Mouse (Mus musculus) neural tube, embryonic 15.5 days (tissue): ENCODE data around the gene Mzf1. TPM values are rescaled to one million over a fixed set of nuclear protein-coding genes. Genes with fewer than 3 reads are reported as not detected.

ENCODE experiments used
- ATAC-seq: fragments of 200-750 bp; cut with Nextera tagmentation; 2 replicates; pipeline ENCODE4 v1.8.0; 2017; ENCODE audit warnings: mild to moderate bottlenecking, moderate TSS enrichment, moderate library complexity; ENCODE audit not compliant: low FRiP score
- H3K27ac ChIP-seq: fragments of 300-500 bp; sonication (generic); replicated peaks from 2 replicates; pipeline ENCODE4 v1.5.1; 2015; ENCODE audit warnings: mild to moderate bottlenecking, inconsistent platforms
- H3K27me3 ChIP-seq: fragments of 300-500 bp; sonication (generic); replicated peaks from 2 replicates; pipeline ENCODE4 v1.6.1; 2015; ENCODE audit warnings: inconsistent platforms
- H3K36me3 ChIP-seq: fragments of 300-500 bp; sonication (generic); 2 replicates; pipeline ENCODE4 v1.6.1; 2015; ENCODE audit warnings: inconsistent platforms
- H3K4me1 ChIP-seq: fragments of 300-500 bp; sonication (generic); 2 replicates; pipeline ENCODE4 v1.6.1; 2015; ENCODE audit warnings: inconsistent platforms
- H3K4me2 ChIP-seq: fragments of 300-500 bp; sonication (generic); 2 replicates; pipeline ENCODE4 v1.6.1; 2015; ENCODE audit warnings: inconsistent platforms, mild to moderate bottlenecking, moderate library complexity
- H3K4me3 ChIP-seq: fragments of 300-500 bp; sonication (generic); replicated peaks from 2 replicates; pipeline ENCODE4 v1.5.1; 2015; ENCODE audit warnings: mild to moderate bottlenecking, inconsistent platforms
- H3K9ac ChIP-seq: fragments of 300-500 bp; sonication (generic); replicated peaks from 2 replicates; pipeline ENCODE4 v1.6.1; 2015; ENCODE audit warnings: mild to moderate bottlenecking, inconsistent platforms
- H3K9me3 ChIP-seq: fragments of 300-500 bp; sonication (generic); replicated peaks from 2 replicates; pipeline ENCODE4 v1.6.1; 2016; ENCODE audit warnings: inconsistent platforms
- WGBS: fragments of 180-500 bp; shearing (Covaris S2); methylation state at CpG from one replicate; pipeline ENCODE4 v1.1.7; 2015; ENCODE audit warnings: mixed read lengths; 5-methylcytosine and 5-hydroxymethylcytosine counted together
- polyA plus RNA-seq: library from polyadenylated mRNA; unstranded; fragments of >200 nt; fragmentation: Nextera tagmentation; extraction: Ambion mirVana; gene quantifications from 2 replicates; pipeline ENCODE4 v1.2.1, GENCODE M21; 2015

Gene Mzf1
- polyA plus RNA-seq, 1 experiment from 2014 or later = 8.8 TPM

DNA sequence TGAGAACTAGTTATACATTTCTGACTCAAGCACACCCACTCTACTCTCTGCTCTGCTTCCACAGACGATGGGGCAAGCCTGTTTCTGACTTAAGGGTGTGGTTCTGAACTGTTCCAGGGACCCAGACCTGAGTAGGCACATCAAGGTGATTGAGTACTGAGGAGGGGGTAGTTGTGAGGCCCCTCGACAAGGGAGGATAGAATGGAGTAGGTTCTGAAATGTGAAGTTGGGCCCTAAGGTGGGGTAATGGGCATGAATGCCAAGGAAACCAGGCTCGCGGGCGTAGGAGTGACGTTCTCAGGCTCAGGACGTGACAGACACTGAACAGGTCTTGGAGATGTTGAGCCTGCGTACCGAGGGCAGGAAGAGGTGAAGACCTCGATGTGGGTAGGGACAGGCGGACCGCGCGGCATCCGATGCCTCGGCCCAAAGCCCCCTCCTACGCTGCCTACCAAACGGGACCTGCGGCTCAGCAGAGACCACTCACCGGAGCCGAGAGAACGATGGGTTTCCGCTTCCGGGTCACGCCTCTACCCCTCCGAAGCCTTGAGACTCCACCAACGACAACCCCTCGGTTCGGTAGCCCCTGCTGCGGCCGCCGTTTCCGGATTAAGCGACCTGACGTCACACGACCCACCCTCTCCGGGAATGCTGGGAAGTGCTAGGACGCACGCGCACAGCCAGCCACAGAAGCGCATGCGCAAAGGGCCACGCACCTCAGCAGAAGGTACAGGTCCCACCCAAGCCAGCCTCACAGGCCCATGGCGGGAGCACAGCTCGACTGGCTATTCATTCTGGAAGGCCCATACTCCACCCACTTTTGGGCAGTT lies 20.2 kb downstream of the Mzf1 start, which contains the start of gene Chmp2a:
Chmp2a (minus strand) TSS at position 660 of the 830 bp plus-strand sequence.
- H3K27ac ChIP-seq = peak within 1 kb of the TSS; percentile 96
- peak within 1 kb of the TSS; percentile 68 for H3K9ac ChIP-seq
- ATAC-seq = peak; percentile 83
- H3K27me3 ChIP-seq = no peaks in the 10 kb centered on the region
- H3K9me3 ChIP-seq = no peaks in the 10 kb centered on the region
- under 1% methylated on average over 45 of the region's 45 CpGs for WGBS
- H3K4me2 ChIP-seq = peak within 1 kb of the TSS; percentile 93
- H3K36me3 ChIP-seq = peaks cover 54% of the 10 kb centered on the region
- H3K4me1 ChIP-seq = peaks cover 54% of the 10 kb centered on the region
- peak within 1 kb of the TSS; percentile 62 for H3K4me3 ChIP-seq

DNA sequence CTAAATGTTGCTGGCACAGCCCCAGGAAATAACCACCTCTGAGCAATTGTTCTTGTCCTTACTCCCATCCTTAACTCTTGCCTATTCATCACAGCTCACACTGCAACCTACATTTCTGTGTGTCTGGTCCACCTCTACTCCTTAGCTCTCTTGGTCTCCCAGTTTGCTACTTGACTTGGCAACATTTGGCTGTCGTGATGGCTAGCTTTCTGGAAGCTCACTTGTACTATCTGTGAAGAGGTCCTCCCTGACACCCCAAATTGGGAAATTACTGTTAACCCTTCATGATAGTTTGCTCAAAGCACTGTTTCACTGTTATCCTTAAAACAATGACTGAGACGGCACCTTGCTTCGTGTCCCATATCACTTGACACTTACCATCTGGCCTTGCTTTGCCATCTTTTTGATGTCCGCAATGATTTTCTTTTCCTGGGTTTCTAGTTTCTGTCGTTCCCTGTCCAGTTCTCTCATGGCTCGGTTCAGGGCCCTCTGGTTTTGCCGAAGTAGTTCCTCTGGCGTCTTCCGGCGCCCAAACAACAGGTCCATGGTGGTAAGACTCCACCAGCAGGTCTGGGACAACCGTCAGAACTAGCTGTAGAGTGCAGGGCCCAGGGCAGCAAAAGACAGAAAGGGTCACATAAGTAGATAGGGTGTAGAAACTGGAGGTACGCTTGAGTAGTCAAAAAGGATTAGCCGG lies 21.0 kb downstream of the Mzf1 start:
- WGBS = 49% methylated on average over 13 of the region's 13 CpGs
- Histone ChIP-seq H3K27me3 (no peaks in the 10 kb centered on the region), H3K4me2 (peak overlapping the region; percentile 93), H3K4me3 (peak overlapping the region; percentile 62), H3K9me3 (no peaks in the 10 kb centered on the region), H3K27ac (peak overlapping the region; percentile 96), H3K4me1 (peaks cover 46% of the 10 kb centered on the region), H3K36me3 (peaks cover 62% of the 10 kb centered on the region), H3K9ac (peak overlapping the region; percentile 68)
- no peak for ATAC-seq

DNA sequence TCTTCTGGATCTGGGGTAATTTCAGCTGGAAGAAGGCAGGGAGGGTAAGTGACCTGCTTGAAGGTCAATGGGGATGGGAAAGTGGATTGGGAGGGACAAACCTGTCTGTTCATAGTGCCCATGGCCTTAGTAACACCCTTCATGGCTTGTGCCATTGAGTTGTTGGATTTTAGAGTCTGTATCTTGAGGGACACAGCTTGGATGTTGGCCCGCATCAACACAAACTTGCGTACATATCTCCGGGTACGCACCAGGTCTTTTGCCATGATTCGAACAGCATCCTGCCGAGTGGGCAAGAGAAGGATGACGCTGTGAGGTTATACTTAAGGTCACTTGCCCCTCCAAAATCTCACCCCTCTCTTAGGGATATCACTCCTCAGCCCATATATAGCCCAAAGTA lies 22.0 kb downstream of the Mzf1 start:
- Histone ChIP-seq H3K27me3 (no peaks in the 10 kb centered on the region), H3K9me3 (no peaks in the 10 kb centered on the region), H3K4me1 (peaks cover 44% of the 10 kb centered on the region), H3K27ac (no peak overlapping the region), H3K4me2 (no peak overlapping the region), H3K9ac (0 out of 2 replicates have a peak overlapping the region, but pooled peaks have one; percentile 10), H3K4me3 (no peak overlapping the region), H3K36me3 (peaks cover 73% of the 10 kb centered on the region)
- ATAC-seq = no peak
- WGBS = 96% methylated on average over 7 of the region's 7 CpGs

DNA sequence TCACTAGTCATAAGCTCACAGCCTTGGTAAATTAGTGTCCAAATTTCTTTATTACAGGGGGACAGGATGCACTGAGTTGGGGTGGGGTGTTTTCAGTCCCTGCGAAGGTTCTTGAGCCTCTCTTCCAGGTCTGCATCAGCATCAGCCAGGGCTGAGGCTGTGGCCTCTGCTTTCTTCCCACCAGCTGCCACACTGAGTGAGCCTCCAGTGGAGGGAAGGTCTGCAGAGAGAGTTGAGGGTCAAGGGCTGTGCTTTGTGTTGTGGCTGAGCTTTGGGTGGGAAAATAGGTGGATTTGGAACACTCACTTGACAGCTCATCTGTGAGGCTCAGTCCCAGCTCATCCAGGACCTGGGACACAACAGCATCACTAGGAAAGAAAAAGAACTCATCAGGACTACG lies 22.6 kb downstream of the Mzf1 start:
- Histone ChIP-seq H3K4me3 (no peak overlapping the region; the same call in 1 of the 2 replicates), H3K4me1 (peaks cover 46% of the 10 kb centered on the region), H3K36me3 (peaks cover 78% of the 10 kb centered on the region), H3K9me3 (no peaks in the 10 kb centered on the region), H3K27ac (no peak overlapping the region), H3K9ac (0 out of 2 replicates have a peak overlapping the region, but pooled peaks have one; percentile 10), H3K4me2 (no peak overlapping the region), H3K27me3 (no peaks in the 10 kb centered on the region)
- ATAC-seq = no peak
- WGBS = 90% methylated on average over 2 of the region's 2 CpGs

GRCm38 (mm10) chr7:13031069-13031468 lies 23.5 kb downstream of the Mzf1 start:
- Histone ChIP-seq H3K4me2 (no peak overlapping the region), H3K4me3 (no peak overlapping the region), H3K9me3 (no peaks in the 10 kb centered on the region), H3K9ac (no peak overlapping the region), H3K27me3 (no peaks in the 10 kb centered on the region), H3K36me3 (peaks cover 83% of the 10 kb centered on the region), H3K4me1 (peaks cover 46% of the 10 kb centered on the region), H3K27ac (no peak overlapping the region)
- no peak for ATAC-seq
- 66% methylated on average over 5 of the region's 5 CpGs for WGBS

DNA sequence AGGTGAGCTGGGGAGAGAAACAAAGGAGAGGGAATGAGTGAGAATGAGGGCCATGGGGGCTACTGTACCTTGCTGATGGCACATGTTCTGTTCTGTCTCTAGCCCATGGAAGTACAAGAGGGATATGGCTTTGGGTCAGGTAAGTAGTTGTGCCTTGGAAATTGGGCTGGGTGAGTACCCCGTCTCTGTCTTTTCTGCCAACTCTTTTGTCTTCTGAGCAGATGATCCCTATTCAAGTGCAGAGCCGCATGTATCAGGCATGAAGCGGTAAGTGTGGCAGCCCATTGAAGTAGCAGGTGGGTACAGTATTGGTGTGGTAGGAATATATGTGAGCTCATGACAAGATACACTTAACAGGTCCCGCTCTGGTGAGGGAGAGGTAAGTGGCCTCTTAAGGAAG lies 25.6 kb downstream of the Mzf1 start:
- ATAC-seq = no peak
- no peak overlapping the region for H3K4me2 ChIP-seq
- H3K9me3 ChIP-seq = no peaks in the 10 kb centered on the region
- peaks cover 74% of the 10 kb centered on the region for H3K36me3 ChIP-seq
- no peaks in the 10 kb centered on the region for H3K27me3 ChIP-seq
- peaks cover 39% of the 10 kb centered on the region for H3K4me1 ChIP-seq
- no peak overlapping the region for H3K4me3 ChIP-seq
- H3K27ac ChIP-seq = no peak overlapping the region
- 93% methylated on average over 4 of the region's 4 CpGs for WGBS
- no peak overlapping the region for H3K9ac ChIP-seq

- H3K27ac ChIP-seq = peak overlapping the region; percentile 99
- H3K27me3 ChIP-seq = no peaks in the 10 kb centered on the region
- peaks cover 50% of the 10 kb centered on the region for H3K36me3 ChIP-seq
- H3K9me3 ChIP-seq = no peaks in the 10 kb centered on the region
- H3K4me1 ChIP-seq = peaks cover 33% of the 10 kb centered on the region
- peak overlapping the region; percentile 78 for H3K4me3 ChIP-seq
- peak overlapping the region; percentile 94 for H3K9ac ChIP-seq
- ATAC-seq = no peak
- peak overlapping the region; percentile 93 for H3K4me2 ChIP-seq
- 31% methylated on average over 4 of the region's 4 CpGs for WGBS
These were observed 29.0 kb downstream of the Mzf1 start for GRCm38 (mm10) chr7:13025511-13026112.

DNA sequence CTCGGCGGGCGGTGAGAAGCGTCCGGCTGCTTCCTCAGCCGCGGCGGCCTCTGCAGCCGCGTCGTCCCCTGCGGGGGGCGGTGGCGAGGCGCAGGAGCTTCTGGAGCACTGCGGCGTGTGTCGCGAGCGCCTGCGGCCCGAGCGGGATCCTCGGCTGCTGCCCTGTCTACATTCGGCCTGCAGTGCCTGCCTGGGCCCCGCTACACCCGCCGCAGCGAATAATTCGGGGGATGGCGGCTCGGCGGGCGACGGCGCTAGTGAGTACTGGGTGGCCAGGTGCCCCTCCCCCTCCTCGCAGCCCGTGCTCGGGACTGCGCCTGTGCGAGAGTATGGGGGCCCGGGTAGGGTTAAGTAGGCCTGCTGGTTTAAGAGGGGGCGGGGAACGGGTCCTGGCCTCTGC lies 29.8 kb downstream of the Mzf1 start:
- H3K9me3 ChIP-seq = no peaks in the 10 kb centered on the region
- H3K4me1 ChIP-seq = peaks cover 33% of the 10 kb centered on the region
- H3K9ac ChIP-seq = peak overlapping the region; percentile 94
- H3K36me3 ChIP-seq = peaks cover 41% of the 10 kb centered on the region
- H3K4me3 ChIP-seq = peak overlapping the region; percentile 78
- peak overlapping the region; percentile 93 for H3K4me2 ChIP-seq
- peak overlapping the region; percentile 99 for H3K27ac ChIP-seq
- no peaks in the 10 kb centered on the region for H3K27me3 ChIP-seq
- ATAC-seq = peak; percentile 73
- 0% methylated on average over 29 of the region's 44 CpGs for WGBS

- WGBS = under 1% methylated on average over 74 of the region's 95 CpGs
- peak overlapping the region; percentile 94 for H3K9ac ChIP-seq
These were observed 30.4 kb downstream of the Mzf1 start for GRCm38 (mm10) chr7:13023928-13024731.

GRCm38 (mm10) chr7:13022773-13023535 lies 31.6 kb downstream of the Mzf1 start:
- H3K9me3 ChIP-seq = no peaks in the 10 kb centered on the region
- peak overlapping the region; percentile 93 for H3K4me2 ChIP-seq
- no peaks in the 10 kb centered on the region for H3K27me3 ChIP-seq
- ATAC-seq = peak; percentile 23
- H3K9ac ChIP-seq = peak overlapping the region; percentile 94
- H3K4me1 ChIP-seq = peaks cover 33% of the 10 kb centered on the region
- H3K27ac ChIP-seq = peak overlapping the region; percentile 99
- peak overlapping the region; percentile 78 for H3K4me3 ChIP-seq
- H3K36me3 ChIP-seq = peaks cover 23% of the 10 kb centered on the region
- WGBS = 2% methylated on average over 31 of the region's 31 CpGs

More at GRCm38 (mm10) chr7:13023928-13024731, 30.4 kb downstream of the Mzf1 start:
- Histone ChIP-seq H3K27me3 (no peaks in the 10 kb centered on the region), H3K4me3 (peak overlapping the region; percentile 78), H3K36me3 (peaks cover 35% of the 10 kb centered on the region), H3K4me2 (peak overlapping the region; percentile 93), H3K27ac (peak overlapping the region; percentile 99), H3K9me3 (no peaks in the 10 kb centered on the region), H3K4me1 (peaks cover 33% of the 10 kb centered on the region)
- peak; percentile 89 for ATAC-seq
